Mouse (Mus musculus): ENCODE data around the gene Acp6.
A peak's percentile ranks its signal among the peaks of the same experiment; 100 is the strongest.

The Acp6 gene

DNA sequence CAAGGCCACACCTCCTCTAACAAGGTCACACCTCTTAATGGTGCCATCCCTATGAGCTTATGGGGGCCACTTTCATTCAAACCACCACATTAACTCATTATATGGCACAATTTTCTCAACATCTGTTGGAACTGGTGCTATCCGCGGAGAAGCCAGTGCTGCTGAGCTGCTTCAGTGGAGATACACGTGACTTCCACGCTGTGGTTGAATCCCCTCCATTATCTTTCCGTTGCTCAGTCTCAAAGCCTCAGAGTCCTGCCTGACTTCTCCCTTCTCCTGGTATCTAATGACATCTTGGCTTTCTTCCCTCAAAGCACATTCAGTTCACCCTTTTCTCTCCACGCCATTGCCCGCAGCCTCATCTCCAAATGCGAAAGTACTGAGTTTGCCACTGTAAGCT, 38.0 kb downstream of the Acp6 start:
- DNase-seq (ENCODE audit: low read depth, low spot score) = no peak

- peak; percentile 42 for DNase-seq (ENCODE audit: low read depth, low spot score)
Measured at GRCm38 (mm10) chr3:97199261-97199660, 40.7 kb downstream of the Acp6 start.

DNA sequence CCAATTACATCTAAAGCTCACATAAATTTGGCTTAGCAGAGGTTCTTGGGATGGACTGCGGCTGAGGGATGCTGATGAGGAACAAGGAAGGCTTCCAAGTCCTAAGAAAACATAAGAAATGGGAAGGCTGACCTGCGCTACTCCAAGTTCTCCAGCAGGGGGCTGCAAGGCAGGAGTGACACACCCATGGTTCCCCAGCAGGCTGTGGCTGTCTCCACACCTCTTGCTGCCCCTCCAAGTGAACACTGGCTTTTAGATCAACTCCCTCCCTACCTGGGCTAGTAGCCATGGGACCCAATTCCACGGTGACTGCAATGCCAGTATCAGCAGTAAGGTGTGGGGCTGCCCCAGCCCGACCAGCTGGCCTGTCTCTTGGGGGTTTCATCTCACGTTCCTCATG, 43.4 kb downstream of the Acp6 start:
- DNase-seq (ENCODE audit: low read depth, low spot score) = peak; percentile 75

- DNase-seq (ENCODE audit: low read depth, low spot score) = no peak
Measured at GRCm38 (mm10) chr3:97203880-97204279, 45.3 kb downstream of the Acp6 start.

- DNase-seq (ENCODE audit: low read depth, low spot score) = no peak
Measured at GRCm38 (mm10) chr3:97206521-97206920, 47.9 kb downstream of the Acp6 start.

GRCm38 (mm10) chr3:97209351-97209750, 50.8 kb downstream of the Acp6 start:
- peak; percentile 29 for DNase-seq (ENCODE audit: low read depth, low spot score)

GRCm38 (mm10) chr3:97211177-97211576, 52.6 kb downstream of the Acp6 start:
- no peak for DNase-seq (ENCODE audit: low read depth, low spot score)

- no peak for DNase-seq (ENCODE audit: low read depth, low spot score)
Measured at GRCm38 (mm10) chr3:97213871-97214270, 55.3 kb downstream of the Acp6 start.

DNA sequence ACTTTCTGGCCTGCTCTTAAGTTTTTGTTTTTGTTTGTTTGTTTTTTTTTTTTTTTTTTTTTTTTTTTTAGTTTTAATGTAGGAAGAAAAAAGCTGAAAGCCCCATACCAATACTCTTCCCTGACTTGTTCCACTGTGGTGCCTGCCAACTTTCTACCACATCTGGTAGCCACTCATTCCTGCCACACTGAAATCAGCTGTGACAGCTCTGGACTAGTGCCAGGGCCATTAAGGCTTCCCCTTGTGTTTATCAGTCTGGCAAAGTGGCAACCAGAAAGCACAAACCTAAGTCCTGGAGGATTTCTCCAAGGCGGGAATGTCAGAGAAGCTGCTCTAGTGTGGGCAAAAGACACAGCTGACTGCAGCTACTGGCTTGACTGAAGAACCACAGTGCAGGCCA, 55.9 kb downstream of the Acp6 start:
- DNase-seq (ENCODE audit: low read depth, low spot score) = peak; percentile 66

DNA sequence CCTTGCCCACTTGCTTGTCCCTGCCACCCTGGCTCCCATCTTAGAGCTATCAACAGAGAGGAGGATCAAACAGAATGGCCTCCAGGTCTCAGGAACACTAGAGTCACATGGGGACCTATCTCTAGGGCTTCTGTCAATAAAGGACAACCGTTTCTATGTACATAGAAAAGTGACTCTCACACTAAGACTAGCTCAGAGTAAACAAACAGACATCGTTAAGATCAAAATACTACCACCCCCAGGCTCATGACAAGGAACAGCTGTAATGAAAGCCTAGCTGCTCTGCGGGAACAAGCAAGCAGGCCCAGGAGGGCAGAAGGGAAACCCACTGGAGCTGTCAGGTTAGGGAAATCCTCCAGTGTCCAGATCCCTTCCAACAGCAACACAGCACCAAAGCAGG, 56.9 kb downstream of the Acp6 start:
- DNase-seq (ENCODE audit: low read depth, low spot score) = no peak

DNA sequence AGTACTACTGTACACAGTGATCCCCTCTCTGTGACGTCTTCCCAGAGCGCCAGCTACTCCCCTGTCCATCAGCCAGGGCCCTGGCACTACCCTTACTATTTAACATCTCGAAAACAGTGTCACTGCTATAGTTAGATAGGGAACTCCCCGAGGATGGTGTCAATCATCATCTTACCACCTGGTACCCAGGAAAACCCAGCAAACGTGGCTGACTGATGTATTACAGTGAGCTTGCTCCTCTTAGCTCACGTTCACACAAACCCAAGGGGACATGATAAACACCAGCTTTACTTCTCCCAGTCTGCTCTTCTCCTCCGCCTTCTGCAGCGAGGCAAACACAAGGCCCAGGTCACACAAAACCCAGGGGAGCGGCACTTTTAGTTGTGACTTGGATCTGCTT, 64.7 kb downstream of the Acp6 start:
- no peak for DNase-seq (ENCODE audit: low read depth, low spot score)

DNA sequence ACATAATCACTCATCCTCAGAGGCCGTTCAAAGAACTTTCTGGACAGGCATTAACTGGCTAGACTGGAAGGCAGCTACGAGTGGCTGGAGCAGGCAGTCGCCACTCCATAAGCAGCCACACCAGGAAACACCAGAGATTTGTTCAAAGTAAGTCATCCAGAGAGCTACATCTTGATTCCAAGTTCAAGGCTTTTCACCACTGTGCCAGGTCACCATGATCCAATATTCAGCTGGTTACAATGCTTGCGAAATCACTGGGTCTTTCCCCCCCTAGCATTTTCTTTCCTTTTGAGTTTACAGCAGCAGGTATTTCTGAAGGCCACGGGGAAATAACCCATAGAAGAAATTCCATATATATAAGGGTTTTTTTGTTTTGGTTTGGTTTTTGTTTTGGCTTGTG, 66.7 kb downstream of the Acp6 start:
- DNase-seq (ENCODE audit: low read depth, low spot score) = no peak

GRCm38 (mm10) chr3:97226719-97227118, 68.1 kb downstream of the Acp6 start:
- DNase-seq (ENCODE audit: low read depth, low spot score) = no peak

Data from brain, adult 2 months (tissue).